Mouse (Mus musculus) MEL (cell line): Measurements from ENCODE around the gene Ttc9. TPM values are rescaled to one million over a fixed set of nuclear protein-coding genes. Genes with fewer than 3 reads are reported as not detected.

Experiments used
- DNase-seq: peaks from one replicate; pipeline ENCODE4 v3.0.0; 2011; ENCODE audit warnings: low read depth, low spot score
- H3K27ac ChIP-seq: 2 replicates; pipeline ENCODE4 v1.5.1; 2012; ENCODE audit warnings: low read depth, mild to moderate bottlenecking, control low read depth, low read length, moderate library complexity; ENCODE audit not compliant: control insufficient read depth
- H3K27me3 ChIP-seq, 2 experiments: fragments of 150-350 bp in 1 of 2; sonication (generic) in 1 of 2; 2 replicates each; pipeline ENCODE4 v1.6.1; 2012; ENCODE audit warnings: low read length in 2 of 2, mild to moderate bottlenecking in 2 of 2, improper control_type of control experiment in 1 of 2, moderate library complexity in 1 of 2; ENCODE audit not compliant: insufficient read depth in 2 of 2, control insufficient read depth in 1 of 2
- H3K36me3 ChIP-seq, 2 experiments: 2 replicates each; pipeline ENCODE4 v1.6.1; 2012 to 2014; ENCODE audit warnings: low read length in 2 of 2, improper control_type of control experiment in 1 of 2, inconsistent platforms in 1 of 2, mild to moderate bottlenecking in 1 of 2; ENCODE audit not compliant: insufficient read depth in 2 of 2, control insufficient read depth in 1 of 2
- H3K4me1 ChIP-seq, 2 experiments: fragments of 150-350 bp in 1 of 2; sonication (generic) in 1 of 2; 2 replicates each; pipeline ENCODE4 v1.6.1; 2012; ENCODE audit warnings: low read length in 2 of 2, improper control_type of control experiment in 1 of 2, mild to moderate bottlenecking in 1 of 2; ENCODE audit not compliant: insufficient read depth in 2 of 2, control insufficient read depth in 1 of 2
- H3K4me3 ChIP-seq, 2 experiments: fragments of 150-350 bp in 1 of 2; sonication (generic) in 1 of 2; 2 replicates each; pipeline ENCODE4 v1.5.1; 2012; ENCODE audit warnings: low read depth in 2 of 2, low read length in 2 of 2, mild to moderate bottlenecking in 2 of 2, moderate library complexity in 2 of 2, control low read depth in 1 of 2, improper control_type of control experiment in 1 of 2; ENCODE audit not compliant: control insufficient read depth in 1 of 2, insufficient read depth in 1 of 2
- H3K79me2 ChIP-seq: 2 replicates; pipeline ENCODE4 v1.6.1; 2012; ENCODE audit warnings: mild to moderate bottlenecking, low read length, moderate library complexity; ENCODE audit not compliant: control insufficient read depth, poor library complexity, insufficient read depth
- H3K9ac ChIP-seq: 2 replicates; pipeline ENCODE4 v1.6.1; 2012; ENCODE audit warnings: low read depth, mild to moderate bottlenecking, control low read depth, low read length, moderate library complexity; ENCODE audit not compliant: control insufficient read depth, poor library complexity, severe bottlenecking
- H3K9me3 ChIP-seq: fragments of 150-350 bp; sonication (generic); replicated peaks from 2 replicates; pipeline ENCODE4 v1.6.1; 2012; ENCODE audit warnings: mild to moderate bottlenecking, low read length, improper control_type of control experiment, moderate library complexity; ENCODE audit not compliant: insufficient read depth
- BHLHE40 ChIP-seq: IDR thresholded peaks from 2 replicates; pipeline ENCODE4 v1.6.1; 2012; ENCODE audit warnings: low read depth, mild to moderate bottlenecking, inconsistent platforms, low read length, improper control_type of control experiment, borderline replicate concordance
- CHD1 ChIP-seq: IDR thresholded peaks from 2 replicates; pipeline ENCODE4 v1.6.1; 2012; ENCODE audit warnings: low read depth, mild to moderate bottlenecking, inconsistent platforms, low read length, improper control_type of control experiment
- CHD2 ChIP-seq: IDR thresholded peaks from 2 replicates; pipeline ENCODE4 v1.6.1; 2011; ENCODE audit warnings: low read length, improper control_type of control experiment
- CTCF ChIP-seq, 3 experiments: IDR thresholded peaks in 2 of 3; conservative IDR thresholded peaks in 1 of 3; 2 replicates each; pipeline ENCODE4 v1.5.1; 2011 to 2012; ENCODE audit warnings: low read length in 3 of 3, low read depth in 2 of 3, mild to moderate bottlenecking in 2 of 3, improper control_type of control experiment in 1 of 3, inconsistent platforms in 1 of 3, mixed read lengths in 1 of 3, moderate library complexity in 1 of 3; ENCODE audit not compliant: control insufficient read depth in 1 of 3, insufficient read depth in 1 of 3, poor library complexity in 1 of 3, severe bottlenecking in 1 of 3
- E2F4 ChIP-seq: IDR thresholded peaks from 2 replicates; pipeline ENCODE4 v1.6.1; 2011; ENCODE audit warnings: low read depth, low read length, improper control_type of control experiment, borderline replicate concordance
- EP300 ChIP-seq, 2 experiments: IDR thresholded peaks; 2 replicates each; pipeline ENCODE4 v1.6.1; 2011; ENCODE audit warnings: improper control_type of control experiment in 2 of 2, low read length in 2 of 2, low read depth in 1 of 2, mild to moderate bottlenecking in 1 of 2
- GABPA ChIP-seq: IDR thresholded peaks from 2 replicates; pipeline ENCODE4 v1.6.1; 2012; ENCODE audit warnings: low read depth, mild to moderate bottlenecking, inconsistent platforms, low read length, improper control_type of control experiment, moderate library complexity
- KAT2A ChIP-seq: conservative IDR thresholded peaks from 2 replicates; pipeline ENCODE4 v1.6.1; 2012; ENCODE audit warnings: low read depth, low read length, improper control_type of control experiment, inconsistent platforms
- MAFK ChIP-seq: IDR thresholded peaks from 2 replicates; pipeline ENCODE4 v1.6.1; 2011; ENCODE audit warnings: low read depth, mild to moderate bottlenecking, low read length, improper control_type of control experiment, borderline replicate concordance
- MAX ChIP-seq: IDR thresholded peaks from 2 replicates; pipeline ENCODE4 v1.6.1; 2011; ENCODE audit warnings: low read length, improper control_type of control experiment
- MAZ ChIP-seq: IDR thresholded peaks from 2 replicates; pipeline ENCODE4 v1.6.1; 2012; ENCODE audit warnings: low read depth, mild to moderate bottlenecking, inconsistent platforms, low read length, improper control_type of control experiment
- MEF2A ChIP-seq: IDR thresholded peaks from 2 replicates; pipeline ENCODE4 v1.6.1; 2014; ENCODE audit warnings: low read depth, mild to moderate bottlenecking, inconsistent platforms, low read length, improper control_type of control experiment; ENCODE audit not compliant: poor library complexity, insufficient replicate concordance, severe bottlenecking; ENCODE audit errors: extremely low read depth
- MYB ChIP-seq: IDR thresholded peaks from 2 replicates; pipeline ENCODE4 v1.6.1; 2011; ENCODE audit warnings: mild to moderate bottlenecking, low read depth, low read length, improper control_type of control experiment
- NRF1 ChIP-seq: IDR thresholded peaks from 2 replicates; pipeline ENCODE4 v1.6.1; 2014; ENCODE audit warnings: low read depth, mild to moderate bottlenecking, inconsistent platforms, low read length, improper control_type of control experiment, moderate library complexity; ENCODE audit not compliant: poor library complexity, insufficient read depth, severe bottlenecking
- POLR2AphosphoS5 ChIP-seq: IDR thresholded peaks from 2 replicates; pipeline ENCODE4 v1.6.1; 2012; ENCODE audit warnings: low read depth, borderline replicate concordance, mild to moderate bottlenecking, inconsistent platforms, low read length, moderate library complexity, mixed read lengths
- RAD21 ChIP-seq: IDR thresholded peaks from 2 replicates; pipeline ENCODE4 v1.6.1; 2011; ENCODE audit warnings: mild to moderate bottlenecking, low read depth, low read length, improper control_type of control experiment
- RCOR1 ChIP-seq: IDR thresholded peaks from 2 replicates; pipeline ENCODE4 v1.6.1; 2012; ENCODE audit warnings: low read depth, mild to moderate bottlenecking, inconsistent platforms, low read length, improper control_type of control experiment
- SIN3A ChIP-seq: IDR thresholded peaks from 2 replicates; pipeline ENCODE4 v1.6.1; 2012; ENCODE audit warnings: low read length, improper control_type of control experiment, inconsistent platforms
- SMC3 ChIP-seq: IDR thresholded peaks from 2 replicates; pipeline ENCODE4 v1.6.1; 2011; ENCODE audit warnings: low read depth, low read length, improper control_type of control experiment
- TAL1 ChIP-seq: IDR thresholded peaks from 2 replicates; pipeline ENCODE4 v1.6.1; 2012; ENCODE audit warnings: mild to moderate bottlenecking, inconsistent platforms, low read length, moderate library complexity, mixed read lengths
- TBP ChIP-seq: IDR thresholded peaks from 2 replicates; pipeline ENCODE4 v1.8.0; 2011; ENCODE audit warnings: low read depth, low read length, improper control_type of control experiment
- UBTF ChIP-seq: IDR thresholded peaks from 2 replicates; pipeline ENCODE4 v1.6.1; 2012; ENCODE audit warnings: low read depth, mild to moderate bottlenecking, inconsistent platforms, low read length, improper control_type of control experiment, moderate library complexity, borderline replicate concordance; ENCODE audit not compliant: insufficient read depth
- USF1 ChIP-seq: IDR thresholded peaks from 2 replicates; pipeline ENCODE4 v1.6.1; 2014; ENCODE audit warnings: low read depth, mild to moderate bottlenecking, inconsistent platforms, low read length, improper control_type of control experiment, moderate library complexity
- USF2 ChIP-seq, 2 experiments: IDR thresholded peaks; 2 replicates each; pipeline ENCODE4 v1.6.1; 2011 to 2012; ENCODE audit warnings: improper control_type of control experiment in 2 of 2, low read length in 2 of 2, borderline replicate concordance in 1 of 2, inconsistent platforms in 1 of 2, low read depth in 1 of 2, mild to moderate bottlenecking in 1 of 2; ENCODE audit not compliant: insufficient read depth in 1 of 2
- ZKSCAN1 ChIP-seq: IDR thresholded peaks from 2 replicates; pipeline ENCODE4 v1.6.1; 2012; ENCODE audit warnings: low read depth, mild to moderate bottlenecking, inconsistent platforms, low read length, improper control_type of control experiment, moderate library complexity
- ZMIZ1 ChIP-seq: IDR thresholded peaks from 2 replicates; pipeline ENCODE4 v1.6.1; 2012; ENCODE audit warnings: low read depth, mild to moderate bottlenecking, inconsistent platforms, low read length, improper control_type of control experiment, moderate library complexity
- ZNF384 ChIP-seq: IDR thresholded peaks from 2 replicates; pipeline ENCODE4 v1.6.1; 2012; ENCODE audit warnings: low read depth, mild to moderate bottlenecking, inconsistent platforms, low read length, improper control_type of control experiment
- polyA plus RNA-seq, 2 experiments: library from polyadenylated mRNA; stranded (reverse) in 1 of 2; unstranded in 1 of 2; fragments of >175 nt in 1 of 2; fragments of >200 nt in 1 of 2; gene quantifications; 2 replicates each; pipeline versions ENCODE4 v1.2.1 to v1.2.4; 2012; ENCODE audit warnings: low replicate concordance in 2 of 2, low read depth in 1 of 2; ENCODE audit not compliant: insufficient read length in 2 of 2, insufficient read depth in 1 of 2, missing spikeins in 1 of 2
- total RNA-seq: library from RNA; depleted of rRNA; stranded (reverse); fragments of 300-350 nt; gene quantifications from 2 replicates; pipeline ENCODE4 v1.2.3, GENCODE M21; 2012

The Ttc9 gene
- total and polyA plus RNA-seq, 3 experiments: not detected

DNA sequence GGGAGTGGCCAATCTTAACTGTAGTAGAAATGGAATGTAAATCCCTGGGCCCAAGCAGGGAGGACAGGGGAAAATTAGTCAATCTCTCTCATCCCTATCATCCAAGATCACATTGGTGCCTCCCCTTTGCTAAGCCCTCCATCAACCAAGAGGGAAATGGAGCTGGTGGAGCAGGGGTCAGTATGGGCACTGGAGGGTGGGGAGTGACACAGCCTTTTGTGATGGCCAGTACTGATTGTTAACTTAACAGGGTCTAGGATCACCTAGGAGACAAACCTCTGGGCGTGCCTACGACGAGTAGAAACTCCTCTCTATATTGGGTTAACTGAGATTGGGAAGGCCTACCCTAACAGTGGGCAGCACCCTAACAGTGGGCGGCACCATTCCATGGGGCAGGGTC lies 7.7 kb upstream of the Ttc9 start:
- H3K9ac ChIP-seq: no peak overlapping the region
- H3K9me3 ChIP-seq: no peaks in the 10 kb centered on the region
- no peak overlapping the region for H3K4me3 ChIP-seq
- H3K27me3 ChIP-seq: 0 out of 4 replicates have a peak, but pooled peaks cover 0 to 2% of the 10 kb centered on the region in 2 experiments
- H3K4me1 ChIP-seq: no peaks in the 10 kb centered on the region
- H3K27ac ChIP-seq: no peak overlapping the region
- no peak for DNase-seq
- H3K79me2 ChIP-seq: no peaks in the 10 kb centered on the region
- TF ChIP-seq CHD1 (no peak), ZNF384 (no peak), MYB (no peak), UBTF (no peak), MAZ (no peak), RCOR1 (no peak), TAL1 (no peak), EP300 (IDR thresholded peaks at IDR 0.05; ENCODE audit: low read depth in 1 of 2, low read length in 2 of 2) (no peak), SIN3A (no peak), NRF1 (no peak), GABPA (no peak), RAD21 (no peak), TBP (no peak), MEF2A (no peak), ZKSCAN1 (no peak), MAFK (no peak)
- H3K36me3 ChIP-seq: no peaks in the 10 kb centered on the region

DNA sequence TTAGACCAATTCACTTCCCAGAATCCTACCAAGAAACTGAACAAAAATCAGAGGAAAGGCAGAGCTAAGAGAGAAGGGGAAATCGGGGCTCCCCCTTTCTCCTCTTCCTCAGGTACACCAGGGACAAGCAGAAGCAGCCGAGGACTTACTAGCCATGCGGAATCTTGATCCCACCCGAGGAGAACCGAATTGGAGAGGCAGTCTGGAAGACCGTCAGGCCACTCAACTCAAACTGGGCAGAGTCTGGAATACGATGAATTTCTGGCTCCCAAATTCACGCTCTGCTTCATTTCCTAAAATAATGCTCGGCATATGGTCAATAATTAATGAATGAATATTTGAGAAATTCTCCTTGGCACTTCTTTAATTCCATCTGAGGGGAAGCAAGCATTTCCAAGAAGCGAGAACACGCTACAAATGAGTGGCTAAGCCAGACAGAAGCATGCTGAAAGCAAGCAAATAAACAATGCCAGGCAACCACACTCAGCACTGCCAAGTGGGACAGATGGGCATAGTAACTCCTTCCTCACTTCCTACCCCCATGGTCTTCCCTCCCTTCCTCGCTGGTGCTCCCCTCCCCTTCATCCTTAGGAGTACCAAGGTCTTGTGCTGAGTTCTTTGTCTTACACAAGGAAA lies 4.7 kb upstream of the Ttc9 start:
- Histone ChIP-seq H3K4me1 (no peaks in the 10 kb centered on the region), H3K4me3 (no peak overlapping the region), H3K36me3 (no peaks in the 10 kb centered on the region), H3K9me3 (no peaks in the 10 kb centered on the region), H3K27ac (no peak overlapping the region), H3K9ac (no peak overlapping the region), H3K27me3 (0 out of 4 replicates have a peak, but pooled peaks cover 0 to 2% of the 10 kb centered on the region in 2 experiments), H3K79me2 (no peaks in the 10 kb centered on the region)
- TF ChIP-seq ZNF384 (no peak), EP300 (IDR thresholded peaks at IDR 0.05; ENCODE audit: low read depth in 1 of 2, low read length in 2 of 2) (no peak), ZMIZ1 (no peak), CHD2 (no peak), CTCF (IDR thresholded peaks at IDR 0.05 in 2 of 3, conservative IDR thresholded peaks at IDR 0.05 in 1 of 3; ENCODE audit: control insufficient read depth in 1 of 3, insufficient read depth in 1 of 3, low read depth in 2 of 3, low read length in 3 of 3, poor library complexity in 1 of 3, severe bottlenecking in 1 of 3) (no peak), TAL1 (no peak), MAZ (no peak), MYB (no peak), POLR2AphosphoS5 (no peak), RCOR1 (no peak), USF2 (IDR thresholded peaks at IDR 0.05; ENCODE audit: borderline replicate concordance in 1 of 2, insufficient read depth in 1 of 2, low read depth in 1 of 2, low read length in 2 of 2) (no peak), USF1 (no peak), MAX (no peak), SMC3 (no peak), KAT2A (no peak), E2F4 (no peak), MEF2A (no peak), BHLHE40 (no peak), UBTF (no peak)
- no peak for DNase-seq
